Mouse (Mus musculus) liver, embryonic 13.5 days (tissue): ENCODE measurements at regions not wholly inside any gene's neighbourhood (a gene's known extent, or its start where the extent isn't known, plus 50 kb on each side); places are given as distances from the start of the nearest gene placed in this dataset.

Source experiments
- ATAC-seq: fragments of 200-750 bp; cut with Nextera tagmentation; 2 replicates; pipeline ENCODE4 v1.8.0; 2017; ENCODE audit warnings: low read depth, mild to moderate bottlenecking, moderate number of reproducible peaks, moderate library complexity
- DNase-seq: peaks from one replicate; pipeline ENCODE4 v3.0.0; 2022
- H3K27ac ChIP-seq: fragments of 300-500 bp; sonication (generic); 2 replicates; pipeline ENCODE4 v1.5.1; 2015; ENCODE audit warnings: moderate library complexity, mild to moderate bottlenecking, inconsistent platforms
- H3K27me3 ChIP-seq: fragments of 300-500 bp; sonication (generic); 2 replicates; pipeline ENCODE4 v1.6.1; 2015; ENCODE audit warnings: mild to moderate bottlenecking, inconsistent platforms
- H3K36me3 ChIP-seq: fragments of 300-500 bp; sonication (generic); 2 replicates; pipeline ENCODE4 v1.6.1; 2015; ENCODE audit warnings: mild to moderate bottlenecking, inconsistent platforms
- H3K4me1 ChIP-seq: fragments of 300-500 bp; sonication (generic); replicated peaks from 2 replicates; pipeline ENCODE4 v1.6.1; 2015; ENCODE audit warnings: inconsistent platforms
- H3K4me2 ChIP-seq: fragments of 300-500 bp; sonication (generic); 2 replicates; pipeline ENCODE4 v1.6.1; 2015; ENCODE audit warnings: inconsistent platforms, mild to moderate bottlenecking, moderate library complexity
- H3K4me3 ChIP-seq: fragments of 300-500 bp; sonication (generic); replicated peaks from 2 replicates; pipeline ENCODE4 v1.5.1; 2015; ENCODE audit warnings: mild to moderate bottlenecking, inconsistent platforms
- H3K9ac ChIP-seq: fragments of 300-500 bp; sonication (generic); 2 replicates; pipeline ENCODE4 v1.6.1; 2015; ENCODE audit warnings: mild to moderate bottlenecking, inconsistent platforms
- H3K9me3 ChIP-seq: fragments of 300-500 bp; sonication (generic); replicated peaks from 2 replicates; pipeline ENCODE4 v1.6.1; 2016; ENCODE audit warnings: inconsistent platforms
- WGBS: fragments of 180-500 bp; shearing (Covaris S2); methylation state at CpG from one replicate; pipeline ENCODE4 v1.1.7; 2015; ENCODE audit not compliant: insufficient replicate concordance; 5-methylcytosine and 5-hydroxymethylcytosine counted together

DNA sequence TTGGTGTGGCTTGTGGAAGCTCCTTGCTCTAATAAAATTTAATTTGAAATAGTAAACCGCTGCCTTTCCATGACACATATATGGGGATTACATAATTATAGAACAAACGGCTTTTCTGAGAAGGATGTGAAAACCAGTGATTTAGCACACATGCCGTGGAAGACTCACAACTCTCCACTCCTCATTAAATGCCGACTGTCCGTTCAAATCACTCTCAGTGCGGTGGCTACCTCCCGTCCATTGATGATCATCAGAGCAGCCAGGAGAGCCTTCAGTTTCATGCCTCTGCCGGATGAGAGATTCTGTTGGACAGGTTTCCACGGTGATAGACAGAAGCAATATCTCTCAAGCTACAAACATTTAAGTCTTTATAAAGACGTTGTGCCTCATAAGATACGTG lies 451.3 kb downstream of the Glrx3 start:
- H3K4me1 ChIP-seq, result no peaks in the 10 kb centered on the region
- no peaks in the 10 kb centered on the region for H3K27me3 ChIP-seq
- WGBS, result 72% methylated on average over 11 of the region's 11 CpGs
- H3K9me3 ChIP-seq, result 0 out of 2 replicates have a peak, but pooled peaks cover 6% of the 10 kb centered on the region
- no peak overlapping the region for H3K4me2 ChIP-seq
- no peak overlapping the region for H3K4me3 ChIP-seq
- H3K9ac ChIP-seq, result no peak overlapping the region
- no peak overlapping the region for H3K27ac ChIP-seq
- no peak for ATAC-seq
- no peaks in the 10 kb centered on the region for H3K36me3 ChIP-seq
- no peak for DNase-seq

DNA sequence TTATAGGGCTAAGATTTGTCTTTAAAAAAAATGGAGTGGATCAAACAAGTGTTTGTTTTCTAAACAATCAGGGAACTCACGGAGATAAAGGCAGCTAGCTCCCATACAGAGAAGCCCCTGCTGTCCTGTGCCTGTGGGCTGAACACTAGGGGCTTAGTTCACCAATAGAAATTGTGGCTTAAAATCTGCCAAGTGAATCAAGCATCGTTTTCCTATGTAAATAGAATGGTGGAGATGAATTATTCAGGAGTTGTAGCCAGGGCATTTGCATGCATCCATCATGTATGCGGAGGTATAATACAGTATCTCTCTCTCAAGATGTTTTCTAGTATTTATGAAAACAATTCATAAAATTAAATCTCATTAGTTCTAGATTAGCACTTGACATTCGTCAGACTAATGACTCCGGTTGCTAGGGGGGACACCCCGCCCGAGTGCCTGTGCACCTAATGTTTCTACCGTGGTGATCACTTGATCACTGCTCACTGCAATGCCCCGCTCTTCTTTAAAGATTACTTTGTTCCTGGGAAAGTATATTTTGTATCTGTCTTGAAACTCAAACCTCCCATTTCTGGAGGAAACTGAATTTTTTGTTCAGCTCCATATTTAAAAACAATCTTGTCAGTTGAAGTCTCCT lies 469.1 kb downstream of the Glrx3 start:
- no peaks in the 10 kb centered on the region for H3K27me3 ChIP-seq
- no peak overlapping the region for H3K27ac ChIP-seq
- H3K4me1 ChIP-seq, result no peaks in the 10 kb centered on the region
- H3K9me3 ChIP-seq, result no peaks in the 10 kb centered on the region
- ATAC-seq, result no peak
- H3K36me3 ChIP-seq, result no peaks in the 10 kb centered on the region
- H3K4me2 ChIP-seq, result no peak overlapping the region
- no peak overlapping the region for H3K9ac ChIP-seq
- no peak overlapping the region for H3K4me3 ChIP-seq
- WGBS, result 61% methylated on average over 9 of the region's 9 CpGs
- DNase-seq, result no peak

- Histone ChIP-seq H3K27ac (no peak overlapping the region), H3K9ac (no peak overlapping the region), H3K9me3 (no peaks in the 10 kb centered on the region), H3K36me3 (no peaks in the 10 kb centered on the region), H3K4me1 (no peaks in the 10 kb centered on the region), H3K4me3 (no peak overlapping the region), H3K27me3 (no peaks in the 10 kb centered on the region), H3K4me2 (no peak overlapping the region)
- 37% methylated on average over 3 of the region's 3 CpGs for WGBS
- ATAC-seq (no peak), DNase-seq (no peak)
Measured at GRCm38 (mm10) chr7:137909456-137909855, 472.0 kb downstream of the Glrx3 start.

- no peak overlapping the region for H3K9ac ChIP-seq
- no peaks in the 10 kb centered on the region for H3K27me3 ChIP-seq
- DNase-seq (no peak), ATAC-seq (no peak)
- no peak overlapping the region for H3K4me3 ChIP-seq
- no peaks in the 10 kb centered on the region for H3K4me1 ChIP-seq
- H3K4me2 ChIP-seq, result no peak overlapping the region
- 48% methylated on average over 4 of the region's 4 CpGs for WGBS
- no peak overlapping the region for H3K27ac ChIP-seq
- H3K9me3 ChIP-seq, result no peaks in the 10 kb centered on the region
- H3K36me3 ChIP-seq, result no peaks in the 10 kb centered on the region
Measured at GRCm38 (mm10) chr7:137913551-137914105, 476.2 kb downstream of the Glrx3 start.

- Histone ChIP-seq H3K9ac (no peak overlapping the region), H3K4me2 (no peak overlapping the region), H3K4me3 (no peak overlapping the region), H3K27me3 (no peaks in the 10 kb centered on the region), H3K9me3 (no peaks in the 10 kb centered on the region), H3K4me1 (no peaks in the 10 kb centered on the region), H3K36me3 (no peaks in the 10 kb centered on the region), H3K27ac (no peak overlapping the region)
- no peak for DNase-seq
- WGBS, result 66% methylated on average over 5 of the region's 5 CpGs
- ATAC-seq, result no peak
Measured at GRCm38 (mm10) chr7:137914506-137914905, 477.1 kb downstream of the Glrx3 start.

DNA sequence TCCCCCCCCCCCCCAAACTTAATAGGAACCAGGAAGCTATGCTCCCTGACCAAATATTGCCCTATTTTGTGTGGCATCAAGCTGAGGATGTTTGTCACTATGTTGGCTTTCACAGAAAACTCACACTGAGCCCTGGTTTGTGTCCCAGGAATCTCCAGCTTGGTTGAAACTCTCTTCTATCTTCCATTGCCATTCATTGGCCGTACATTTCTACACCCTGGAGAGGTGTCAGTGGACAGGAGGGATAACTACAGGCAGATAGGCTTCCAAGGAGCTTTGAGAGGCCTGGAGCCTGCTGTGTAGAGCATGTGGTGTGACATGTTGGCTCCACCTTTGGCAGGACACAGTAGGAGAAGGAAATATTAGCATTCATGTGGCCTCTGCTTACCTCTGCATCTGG lies 478.9 kb downstream of the Glrx3 start:
- WGBS, result 50% methylated on average over 1 of the region's 1 CpGs

DNA sequence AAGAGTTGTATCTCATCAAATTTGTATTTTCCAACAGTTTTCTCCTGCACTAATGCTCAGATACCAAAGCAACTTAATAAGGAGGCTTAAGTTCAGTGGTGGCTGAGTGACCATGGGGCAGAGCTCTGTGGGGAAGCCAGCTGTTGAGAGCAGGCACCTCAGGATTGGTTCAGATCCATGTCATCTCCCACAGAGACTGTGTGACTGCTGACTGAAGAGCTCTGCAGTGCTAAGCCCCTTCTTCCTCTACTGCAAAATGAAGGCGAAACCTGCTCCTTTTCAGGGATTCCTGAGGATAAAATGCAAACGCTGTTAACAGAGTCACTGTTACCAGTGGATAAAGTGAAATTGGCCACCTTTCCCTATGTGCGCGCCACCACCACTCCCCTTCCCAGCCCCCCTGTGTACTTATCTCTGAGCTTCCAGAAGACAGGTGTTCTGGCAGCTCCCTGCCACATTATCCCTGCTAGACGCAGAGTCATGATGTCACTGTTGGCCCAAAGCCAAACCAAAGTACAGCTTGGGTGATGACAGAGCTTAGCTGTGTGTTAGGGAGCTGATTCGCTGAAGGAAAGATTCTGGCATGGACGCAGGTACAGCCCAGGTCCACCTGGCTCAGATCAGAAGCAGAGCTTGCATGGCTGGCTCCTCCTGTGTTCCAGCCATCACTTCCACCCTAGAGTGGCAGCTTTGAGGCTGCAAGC lies 472.9 kb downstream of the Tcerg1l start:
- H3K27me3 ChIP-seq, result no peaks in the 10 kb centered on the region
- DNase-seq, result no peak
- H3K27ac ChIP-seq, result no peak overlapping the region
- H3K4me1 ChIP-seq, result no peaks in the 10 kb centered on the region
- H3K4me3 ChIP-seq, result no peak overlapping the region
- H3K4me2 ChIP-seq, result no peak overlapping the region
- 56% methylated on average over 7 of the region's 7 CpGs for WGBS
- no peak for ATAC-seq
- H3K9ac ChIP-seq, result no peak overlapping the region
- H3K9me3 ChIP-seq, result no peaks in the 10 kb centered on the region
- H3K36me3 ChIP-seq, result no peaks in the 10 kb centered on the region

More for the DNA sequence above, 478.9 kb downstream of the Glrx3 start:
- DNase-seq (no peak), ATAC-seq (no peak)
- H3K9me3 ChIP-seq, result no peaks in the 10 kb centered on the region
- no peaks in the 10 kb centered on the region for H3K36me3 ChIP-seq
- no peaks in the 10 kb centered on the region for H3K4me1 ChIP-seq
- no peaks in the 10 kb centered on the region for H3K27me3 ChIP-seq
- H3K9ac ChIP-seq, result no peak overlapping the region
- no peak overlapping the region for H3K27ac ChIP-seq
- H3K4me3 ChIP-seq, result no peak overlapping the region
- H3K4me2 ChIP-seq, result no peak overlapping the region

- ATAC-seq, result no peak
- no peak overlapping the region for H3K4me3 ChIP-seq
- DNase-seq, result no peak
- H3K27me3 ChIP-seq, result no peaks in the 10 kb centered on the region
- H3K9me3 ChIP-seq, result no peaks in the 10 kb centered on the region
- no peaks in the 10 kb centered on the region for H3K4me1 ChIP-seq
- H3K4me2 ChIP-seq, result no peak overlapping the region
- no peak overlapping the region for H3K27ac ChIP-seq
- no peaks in the 10 kb centered on the region for H3K36me3 ChIP-seq
- 58% methylated on average over 3 of the region's 3 CpGs for WGBS
- H3K9ac ChIP-seq, result no peak overlapping the region
Measured at GRCm38 (mm10) chr7:137925656-137926055, 471.9 kb downstream of the Tcerg1l start.

- no peak overlapping the region for H3K4me2 ChIP-seq
- H3K36me3 ChIP-seq, result no peaks in the 10 kb centered on the region
- H3K9ac ChIP-seq, result no peak overlapping the region
- no peak overlapping the region for H3K4me3 ChIP-seq
- no peak for DNase-seq
- no peak for ATAC-seq
- WGBS, result 62% methylated on average over 8 of the region's 8 CpGs
- no peaks in the 10 kb centered on the region for H3K27me3 ChIP-seq
- no peak overlapping the region for H3K27ac ChIP-seq
- H3K4me1 ChIP-seq, result no peaks in the 10 kb centered on the region
- no peaks in the 10 kb centered on the region for H3K9me3 ChIP-seq
Measured at GRCm38 (mm10) chr7:137927371-137927770, 470.2 kb downstream of the Tcerg1l start.

- H3K4me1 ChIP-seq, result no peaks in the 10 kb centered on the region
- WGBS, result 23% methylated on average over 7 of the region's 7 CpGs
- H3K4me2 ChIP-seq, result no peak overlapping the region
- ATAC-seq (no peak), DNase-seq (no peak)
- no peaks in the 10 kb centered on the region for H3K27me3 ChIP-seq
- H3K36me3 ChIP-seq, result no peaks in the 10 kb centered on the region
- no peaks in the 10 kb centered on the region for H3K9me3 ChIP-seq
- no peak overlapping the region for H3K9ac ChIP-seq
- no peak overlapping the region for H3K27ac ChIP-seq
- H3K4me3 ChIP-seq, result no peak overlapping the region
Measured at GRCm38 (mm10) chr7:137930200-137930599, 467.3 kb downstream of the Tcerg1l start.

GRCm38 (mm10) chr7:137935896-137936295 lies 461.6 kb downstream of the Tcerg1l start:
- no peak for ATAC-seq
- 0 out of 2 replicates have a peak, but pooled peaks cover 5% of the 10 kb centered on the region for H3K9me3 ChIP-seq
- H3K4me1 ChIP-seq, result no peaks in the 10 kb centered on the region

DNA sequence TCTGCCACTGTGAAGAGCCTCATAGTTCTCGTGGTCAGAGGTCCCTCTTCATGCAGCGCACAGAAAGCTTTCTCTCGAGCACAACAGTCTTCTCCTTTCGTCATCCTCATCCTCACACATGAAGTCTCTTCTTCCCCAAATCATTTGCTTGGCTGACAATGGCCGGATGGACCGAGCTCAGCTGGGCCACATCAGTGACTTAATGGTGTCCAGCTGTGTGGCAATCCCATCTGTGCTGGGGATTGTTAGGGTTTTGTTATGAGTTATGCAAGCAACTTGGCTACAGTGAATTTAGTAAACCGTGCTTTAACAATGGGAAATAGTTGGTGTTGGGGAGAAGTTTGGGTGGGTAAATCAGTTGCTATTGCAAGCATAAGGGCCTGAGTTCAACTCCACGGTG lies 458.4 kb downstream of the Tcerg1l start:
- H3K27me3 ChIP-seq, result no peaks in the 10 kb centered on the region
- no peak for DNase-seq
- H3K9ac ChIP-seq, result no peak overlapping the region
- 0 out of 2 replicates have a peak, but pooled peaks cover 5% of the 10 kb centered on the region for H3K9me3 ChIP-seq
- H3K4me1 ChIP-seq, result no peaks in the 10 kb centered on the region
- H3K27ac ChIP-seq, result no peak overlapping the region
- H3K4me2 ChIP-seq, result no peak overlapping the region
- 64% methylated on average over 8 of the region's 8 CpGs for WGBS
- H3K4me3 ChIP-seq, result no peak overlapping the region
- H3K36me3 ChIP-seq, result no peaks in the 10 kb centered on the region
- no peak for ATAC-seq

More at GRCm38 (mm10) chr7:137935896-137936295, 461.6 kb downstream of the Tcerg1l start:
- H3K36me3 ChIP-seq, result no peaks in the 10 kb centered on the region
- no peak for DNase-seq
- H3K27ac ChIP-seq, result no peak overlapping the region
- no peak overlapping the region for H3K9ac ChIP-seq
- H3K4me2 ChIP-seq, result no peak overlapping the region
- WGBS, result 56% methylated on average over 3 of the region's 3 CpGs
- no peaks in the 10 kb centered on the region for H3K27me3 ChIP-seq
- no peak overlapping the region for H3K4me3 ChIP-seq
